ENCODE assay signal across 7 mouse cellular contexts in genomic region chr7:80405188-80405695, GRCm38 (mm10). TPM values are rescaled to one million over a fixed set of nuclear protein-coding genes. Genes with fewer than 3 reads are reported as not detected.
DNase-seq lines count a peak whose midpoint lies in the region; ATAC-seq and TF ChIP-seq lines count a peak whose summit lies in the region.

Gene Furin, minus strand, starts transcription at chr7:80405436.

- H3K9ac ChIP-seq in lung, embryonic 16.5 days (ENCODE audit: low read length), result no peak within 1 kb of the TSS
- H3K9ac ChIP-seq in stomach, embryonic 14.5 days (replicated peaks; ENCODE audit: low read depth, low read length), result no peak within 1 kb of the TSS

- no peaks in the 10 kb centered on the region for H3K27me3 ChIP-seq in lung, embryonic 16.5 days (ENCODE audit: control insufficient read depth, insufficient read depth, low read depth, low read length)
- H3K27me3 ChIP-seq in stomach, embryonic 14.5 days (ENCODE audit: control insufficient read depth, insufficient read depth, low read length), result no peaks in the 10 kb centered on the region

- H3K4me1 ChIP-seq in lung, embryonic 16.5 days (replicated peaks; ENCODE audit: control insufficient read depth, insufficient read depth, low read length), result peaks cover 27% of the 10 kb centered on the region
- peaks cover 10% of the 10 kb centered on the region for H3K4me1 ChIP-seq in embryonic fibroblast, embryonic 13.5 days (ENCODE audit: control insufficient read depth, insufficient read depth, low read length)
- peaks cover 18% of the 10 kb centered on the region for H3K4me1 ChIP-seq in stomach, embryonic 14.5 days (ENCODE audit: control insufficient read depth, insufficient read depth, low read length)

- no peaks in the 10 kb centered on the region for H3K36me3 ChIP-seq in lung, embryonic 16.5 days (ENCODE audit: control insufficient read depth, insufficient read depth, low read length)
- H3K36me3 ChIP-seq in stomach, embryonic 14.5 days (ENCODE audit: control insufficient read depth, insufficient read depth, low read length), result no peaks in the 10 kb centered on the region

- no peak for TF ChIP-seq CTCF in embryonic fibroblast, embryonic 13.5 days (IDR thresholded peaks at IDR 0.05; ENCODE audit: borderline replicate concordance, insufficient read depth, low read length)

- no peak for DNase-seq in lung, postnatal 14 days
- DNase-seq in heart, postnatal 4 days, result no peak
- DNase-seq in cerebellum, adult 8-10 months, result no peak
- DNase-seq in cerebellum, adult 9-10 months, result no peak

- no peak for TF ChIP-seq POLR2A in embryonic fibroblast, embryonic 13.5 days (IDR thresholded peaks at IDR 0.05; ENCODE audit: low read depth, low read length)

- H3K27ac ChIP-seq in lung, embryonic 16.5 days (ENCODE audit: low read length), result no peak within 1 kb of the TSS
- H3K27ac ChIP-seq in embryonic fibroblast, embryonic 13.5 days (ENCODE audit: insufficient read depth, low read length), result peak within 1 kb of the TSS; percentile 80
- H3K27ac ChIP-seq in stomach, embryonic 14.5 days (ENCODE audit: low read length), result no peak within 1 kb of the TSS

- no peaks in the 10 kb centered on the region for H3K9me3 ChIP-seq in lung, embryonic 16.5 days (ENCODE audit: control insufficient read depth, low read length)
- no peaks in the 10 kb centered on the region for H3K9me3 ChIP-seq in stomach, embryonic 14.5 days (ENCODE audit: control insufficient read depth, low read depth, low read length)

- WGBS in lung, embryonic 16.5 days, result 58% methylated on average over 9 of the region's 9 CpGs
- WGBS in stomach, embryonic 14.5 days, result 68% methylated on average over 9 of the region's 9 CpGs

- no peak within 1 kb of the TSS for H3K4me2 ChIP-seq in lung, embryonic 16.5 days (ENCODE audit: low read depth, low read length)
- no peak within 1 kb of the TSS for H3K4me2 ChIP-seq in stomach, embryonic 14.5 days (replicated peaks; ENCODE audit: low read depth, low read length)

- no peak within 1 kb of the TSS for H3K4me3 ChIP-seq in lung, embryonic 16.5 days (ENCODE audit: low read length)
- H3K4me3 ChIP-seq in embryonic fibroblast, embryonic 13.5 days (ENCODE audit: insufficient read depth, low read length), result no peak within 1 kb of the TSS
- no peak within 1 kb of the TSS for H3K4me3 ChIP-seq in stomach, embryonic 14.5 days (ENCODE audit: low read depth, low read length)

- ATAC-seq in lung, embryonic 16.5 days (ENCODE audit: low read depth), result no peak
- ATAC-seq in stomach, embryonic 14.5 days (ENCODE audit: insufficient number of reproducible peaks, insufficient read depth, low FRiP score, low read depth), result no peak

RNA-seq across cellular contexts. Expression of gene Furin, which starts in this region (rescaled TPM):
- polyA plus RNA-seq in lung, embryonic 16.5 days (2015; fragmentation: Nextera tagmentation; extraction: Ambion mirVana), result 12.6 and 12.7 TPM in 2 replicates
- polyA plus RNA-seq in embryonic fibroblast, embryonic 13.5 days (2011; ENCODE audit: insufficient read length, low read depth, missing spikeins), result 71.5 and 83.7 TPM in 2 replicates
- total RNA-seq in heart, postnatal 4 days (2021), result 100 to 1,000 TPM; 104 to 113 TPM
- polyA plus RNA-seq in stomach, embryonic 14.5 days (2014; fragmentation: Nextera tagmentation; extraction: Ambion mirVana), result 10.8 and 12.4 TPM in 2 replicates
